Mouse (Mus musculus) erythroblast, embryonic 14.5 days (primary cell): ENCODE measurements around the gene Ncmap.

Experiments used
- GATA1 ChIP-seq: IDR thresholded peaks from 2 replicates; pipeline ENCODE4 v1.6.1; 2012; ENCODE audit warnings: low read length, inconsistent platforms, mixed read lengths
- TAL1 ChIP-seq: IDR thresholded peaks from 3 replicates; pipeline ENCODE4 v1.6.1; 2012; ENCODE audit warnings: low read length, inconsistent platforms, mixed read lengths

GRCm38 (mm10) chr4:135370372-135370771, 27.7 kb downstream of the Ncmap start:
- no peak for TF ChIP-seq GATA1
- no peak for TF ChIP-seq TAL1
